Mouse (Mus musculus): ENCODE measurements around the gene Ranbp17.

GRCm38 (mm10) chr11:33274294-33274693, 239.3 kb downstream of the Ranbp17 start:
- TF ChIP-seq CTCF (IDR thresholded peaks at IDR 0.05; ENCODE audit: low read depth) (no peak), EP300 (IDR thresholded peaks at IDR 0.05; ENCODE audit: low read depth) (no peak)
